Mouse (Mus musculus): ENCODE measurements around the gene Erbb3.

- TF ChIP-seq CTCF (IDR thresholded peaks at IDR 0.05; ENCODE audit: control insufficient read depth, insufficient read depth, insufficient read length) (no peak), USF1 (IDR thresholded peaks at IDR 0.05; ENCODE audit: low read depth) (no peak), CEBPB (IDR thresholded peaks at IDR 0.05; ENCODE audit: low read depth) (no peak), MYOG (IDR thresholded peaks at IDR 0.05; ENCODE audit: control insufficient read depth, extremely low read depth, insufficient read length) (no peak)
Observed at GRCm38 (mm10) chr10:128621986-128622520, 32.6 kb upstream of the Erbb3 start.
